ENCODE assay signal across 8 mouse cellular contexts in the genomic region with DNA sequence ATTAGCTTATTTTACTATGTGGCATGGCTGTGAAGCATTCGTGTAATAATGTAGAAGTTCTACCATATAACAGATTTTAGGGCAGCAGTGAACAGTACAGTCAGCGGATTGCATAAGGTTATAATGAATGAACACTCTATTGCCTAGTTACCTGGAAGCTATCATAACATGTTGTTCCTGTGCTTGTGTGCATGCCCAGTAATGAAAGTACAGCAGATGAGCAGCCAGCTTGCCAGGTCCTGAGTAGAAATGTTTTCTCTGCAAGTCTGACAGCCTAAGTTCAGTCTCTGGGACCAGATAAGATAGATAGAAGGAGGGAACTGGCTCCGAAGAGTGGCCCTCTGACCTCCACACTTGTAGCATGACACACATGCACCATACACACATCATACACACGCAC.
"Had no signal": no experiment of that assay in that cellular context is flagged by ENCODE, and none has a peak within 500 bp of the region (broad histone marks: within the 10 kb centered on the region; RNA-seq: fewer than 3 reads in every experiment).

No protein-coding gene starts in this region.

- DNase-seq: kidney, adult 11 months; kidney, adult 9 months; kidney, postnatal 36 days; left cerebral cortex, postnatal 4 days; liver, embryonic 13.5 days; liver, postnatal 0 days; right cerebral cortex, postnatal 14 days had no signal

- ATAC-seq: liver, postnatal 0 days; midbrain, embryonic 13.5 days had no signal
